ENCODE assay signal across 8 mouse cellular contexts in genomic region chr2:75960366-75961330, GRCm38 (mm10). TPM values are rescaled to one million over a fixed set of nuclear protein-coding genes. Genes with fewer than 3 reads are reported as not detected.
A peak's percentile ranks its signal among the peaks of the same experiment; 100 is the strongest.
DNase-seq lines count a peak whose midpoint lies in the region.

No protein-coding gene starts in this region.

- peak; percentile 93 for DNase-seq in ES-CJ7 (ENCODE audit: low read depth, low spot score)
- DNase-seq in adrenal gland, postnatal 14 days: peak; percentile 83
- peak; percentile 35 for DNase-seq in heart, adult 8-10 months (ENCODE audit: low spot score)
- DNase-seq in kidney, adult 18-20 months: peak; percentile 18
- DNase-seq in lung, postnatal 36 days: peak; percentile 61
- no peak for DNase-seq in thymus, postnatal 25 days
- no peak for DNase-seq in thymus, adult 18-20 months
- no peak for DNase-seq in cerebellum, adult 9-10 months

RNA-seq across cellular contexts. Expression of gene Ttc30a2, which starts 17.3 kb away (rescaled TPM):
- 0.34 and 0.44 TPM in 2 replicates for total RNA-seq in adrenal gland, postnatal 14 days (2021)
- 1 to 10 TPM; 2.1 to 3.5 (median 2.5) TPM for total RNA-seq in heart, adult 8-10 months (2022)

RNA-seq across cellular contexts. Expression of gene Ttc30a1, which starts 21.1 kb away (rescaled TPM):
- total RNA-seq in adrenal gland, postnatal 14 days (2021): 2.3 and 3.8 TPM in 2 replicates
- total RNA-seq in heart, adult 8-10 months (2022): 1 to 10 TPM; 3.2 to 4.4 (median 4.2) TPM

RNA-seq across cellular contexts. Expression of gene Ttc30b, which starts 22.3 kb away (rescaled TPM):
- 14.7 and 15.1 TPM in 2 replicates for total RNA-seq in adrenal gland, postnatal 14 days (2021)
- total RNA-seq in heart, adult 8-10 months (2022): 10 to 100 TPM; 14.6 to 20.9 (median 16.8) TPM

Comparison
In these comparisons a context has a peak if more than half of its experiments do, and no peak if none do; other contexts are left out.
1. DNase-seq: peak in ES-CJ7 (single experiment), adrenal gland, postnatal 14 days (single experiment), heart, adult 8-10 months (single experiment), kidney, adult 18-20 months (single experiment) and lung, postnatal 36 days (single experiment); none in thymus, postnatal 25 days (single experiment), thymus, adult 18-20 months (0 of 2) and cerebellum, adult 9-10 months (single experiment).